Mouse (Mus musculus) left cerebral cortex, postnatal 25 days (tissue): ENCODE measurements around the gene Gm17087. TPM values are rescaled to one million over a fixed set of nuclear protein-coding genes. Genes with fewer than 3 reads are reported as not detected.

Source experiments
- total RNA-seq, 2 experiments: library from RNA; stranded (reverse); gene quantifications; 2 replicates each; pipeline ENCODE4 v1.2.3; 2021

Gene Gm17087
- total RNA-seq, 2 experiments from 2014 or later, result not detected

Other genes with a start within 250 kb of the Gm17087 start
- gene Prr18, start 229.5 kb downstream of the Gm17087 start, total RNA-seq, result 10 to 100 TPM; 12.2 to 15.7 TPM
- under 1 TPM; 0.41 to 0.55 TPM for gene T2, start 211.0 kb downstream of the Gm17087 start, total RNA-seq
- not detected for gene T, start 132.5 kb downstream of the Gm17087 start, total RNA-seq
- 100 to 1,000 TPM in 1 of 2 experiments, 10 to 100 TPM in 1; 64.8 to 174 TPM for gene Pde10a, start 41.6 kb downstream of the Gm17087 start, total RNA-seq